Mouse (Mus musculus): ENCODE data around the gene Ccnq. TPM values are rescaled to one million over a fixed set of nuclear protein-coding genes. Genes with fewer than 3 reads are reported as not detected.

Ccnq gene
- polyA plus RNA-seq, 1 experiment = 1.4 TPM

DNA sequence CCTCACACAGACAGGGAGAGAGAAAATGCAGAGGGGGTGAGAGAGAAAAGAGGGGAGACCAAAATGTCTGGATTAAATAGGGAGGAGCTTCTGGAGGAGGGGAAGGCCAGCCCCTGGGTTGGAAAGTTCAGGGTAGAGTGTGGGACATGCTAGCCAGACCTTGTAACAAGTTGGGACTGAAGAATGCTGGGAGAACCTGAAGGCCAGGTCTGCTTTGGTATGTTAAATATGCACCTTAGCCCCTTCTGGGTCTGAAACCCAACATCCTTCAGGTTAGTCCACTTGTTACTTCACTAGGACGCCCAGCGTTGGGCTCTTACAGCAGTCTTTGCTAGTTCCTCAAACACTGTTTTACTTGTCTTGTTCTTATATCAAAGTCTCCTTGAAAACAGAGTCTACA, 30.1 kb downstream of the Ccnq start:
- H3K27me3 ChIP-seq (ENCODE audit: control insufficient read depth) = no peaks in the 10 kb centered on the region
- no peak for TF ChIP-seq GATA1 (IDR thresholded peaks at IDR 0.05; ENCODE audit: low read length)
- no peak for TF ChIP-seq TAL1 (IDR thresholded peaks at IDR 0.05; ENCODE audit: low read length)
- H3K9me3 ChIP-seq (ENCODE audit: control insufficient read depth, low read length) = no peaks in the 10 kb centered on the region
- no peaks in the 10 kb centered on the region for H3K4me1 ChIP-seq (ENCODE audit: control insufficient read depth)
- no peaks in the 10 kb centered on the region for H3K36me3 ChIP-seq (ENCODE audit: control insufficient read depth)
- H3K4me3 ChIP-seq (replicated peaks) = no peak overlapping the region

DNA sequence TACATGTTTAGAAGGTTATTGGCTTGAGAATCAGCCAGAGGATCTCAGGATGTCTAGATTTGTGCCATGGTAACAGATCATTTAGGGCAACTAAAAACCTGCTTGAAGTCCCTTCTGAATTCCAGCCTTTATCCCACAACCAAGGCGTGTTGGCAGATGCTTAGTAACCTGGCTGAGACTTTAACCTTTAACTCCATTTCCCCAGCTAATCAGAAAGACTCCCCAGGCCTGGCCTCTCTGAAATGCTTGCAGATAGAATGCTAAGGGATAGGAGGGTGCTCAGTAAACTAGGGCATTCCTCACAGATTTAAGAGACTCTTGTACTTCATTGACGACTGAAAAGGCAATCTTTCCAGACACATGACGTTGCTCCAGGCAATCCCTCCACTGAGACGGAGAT, 33.9 kb downstream of the Ccnq start:
- peaks cover 4% of the 10 kb centered on the region for H3K4me1 ChIP-seq (ENCODE audit: control insufficient read depth)
- no peaks in the 10 kb centered on the region for H3K27me3 ChIP-seq (ENCODE audit: control insufficient read depth)
- H3K36me3 ChIP-seq (ENCODE audit: control insufficient read depth) = no peaks in the 10 kb centered on the region
- H3K4me3 ChIP-seq (replicated peaks) = no peak overlapping the region
- TF ChIP-seq GATA1 (IDR thresholded peaks at IDR 0.05; ENCODE audit: low read length) (no peak), TAL1 (IDR thresholded peaks at IDR 0.05; ENCODE audit: low read length) (no peak)
- no peaks in the 10 kb centered on the region for H3K9me3 ChIP-seq (ENCODE audit: control insufficient read depth, low read length)

GRCm38 (mm10) chr11:78708642-78709041, 42.9 kb downstream of the Ccnq start:
- Histone ChIP-seq H3K4me1 (ENCODE audit: control insufficient read depth) (peaks cover under 1% of the 10 kb centered on the region; the same call in 1 of the 2 replicates), H3K9me3 (ENCODE audit: control insufficient read depth, low read length) (no peaks in the 10 kb centered on the region), H3K36me3 (ENCODE audit: control insufficient read depth) (no peaks in the 10 kb centered on the region), H3K4me3 (replicated peaks) (no peak overlapping the region), H3K27me3 (ENCODE audit: control insufficient read depth) (no peaks in the 10 kb centered on the region)
- no peak for TF ChIP-seq TAL1 (IDR thresholded peaks at IDR 0.05; ENCODE audit: low read length)
- TF ChIP-seq GATA1 (IDR thresholded peaks at IDR 0.05; ENCODE audit: low read length) = no peak

- TF ChIP-seq TAL1 (IDR thresholded peaks at IDR 0.05; ENCODE audit: low read length) (no peak), GATA1 (IDR thresholded peaks at IDR 0.05; ENCODE audit: low read length) (no peak)
- Histone ChIP-seq H3K4me1 (ENCODE audit: control insufficient read depth) (no peaks in the 10 kb centered on the region), H3K4me3 (replicated peaks) (no peak overlapping the region)
These were observed 45.5 kb downstream of the Ccnq start for GRCm38 (mm10) chr11:78706026-78706425.

DNA sequence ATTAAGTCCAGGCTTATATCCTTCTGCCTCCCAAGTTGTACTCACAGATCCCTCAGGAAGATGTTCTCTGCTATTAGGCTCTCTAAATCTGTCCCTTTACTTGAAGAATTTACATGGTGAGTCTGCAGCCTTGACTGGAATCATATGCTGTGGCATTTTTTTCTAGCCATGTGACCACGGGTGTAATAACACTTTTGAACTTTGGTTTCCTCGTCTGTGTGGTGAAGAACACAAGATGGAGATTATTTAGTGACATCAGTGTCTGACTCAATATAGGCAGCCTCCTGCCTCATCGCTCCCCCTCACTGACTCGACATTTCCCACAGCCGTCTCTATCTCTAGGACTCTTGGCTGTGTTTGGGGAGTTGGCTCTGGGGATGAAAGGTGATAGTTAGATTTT, 48.4 kb downstream of the Ccnq start:
- H3K4me3 ChIP-seq (replicated peaks) = no peak overlapping the region

More at GRCm38 (mm10) chr11:78706026-78706425, 45.5 kb downstream of the Ccnq start:
- peaks cover 6% of the 10 kb centered on the region for H3K27me3 ChIP-seq (ENCODE audit: control insufficient read depth)
- no peaks in the 10 kb centered on the region for H3K9me3 ChIP-seq (ENCODE audit: control insufficient read depth, low read length)
- H3K36me3 ChIP-seq (ENCODE audit: control insufficient read depth) = no peaks in the 10 kb centered on the region

GRCm38 (mm10) chr11:78702319-78702718, 49.2 kb downstream of the Ccnq start:
- Histone ChIP-seq H3K9me3 (ENCODE audit: control insufficient read depth, low read length) (no peaks in the 10 kb centered on the region), H3K36me3 (ENCODE audit: control insufficient read depth) (no peaks in the 10 kb centered on the region), H3K27me3 (ENCODE audit: control insufficient read depth) (peaks cover 11% of the 10 kb centered on the region), H3K4me3 (replicated peaks) (no peak overlapping the region), H3K4me1 (ENCODE audit: control insufficient read depth) (peaks cover 4% of the 10 kb centered on the region)
- TF ChIP-seq TAL1 (IDR thresholded peaks at IDR 0.05; ENCODE audit: low read length) (no peak), GATA1 (IDR thresholded peaks at IDR 0.05; ENCODE audit: low read length) (no peak)

More for the DNA sequence above, 48.4 kb downstream of the Ccnq start:
- Histone ChIP-seq H3K4me1 (ENCODE audit: control insufficient read depth) (no peaks in the 10 kb centered on the region), H3K9me3 (ENCODE audit: control insufficient read depth, low read length) (no peaks in the 10 kb centered on the region), H3K36me3 (ENCODE audit: control insufficient read depth) (no peaks in the 10 kb centered on the region), H3K27me3 (ENCODE audit: control insufficient read depth) (peaks cover 11% of the 10 kb centered on the region)
- TF ChIP-seq GATA1 (IDR thresholded peaks at IDR 0.05; ENCODE audit: low read length) (no peak), TAL1 (IDR thresholded peaks at IDR 0.05; ENCODE audit: low read length) (no peak)

Other genes with a start within 250 kb of the Ccnq start
- not detected in 2 replicates for gene Sebox, start 248.3 kb downstream of the Ccnq start, polyA plus RNA-seq (2012)
- 0.55 TPM in 2 replicates for gene Tmem199, start 239.6 kb downstream of the Ccnq start, polyA plus RNA-seq (2012)
- 1.2 and 1.4 TPM in 2 replicates for gene Poldip2, start 239.5 kb downstream of the Ccnq start, polyA plus RNA-seq (2012)
- 0.07 and 0.21 TPM in 2 replicates for gene Tnfaip1, start 215.4 kb downstream of the Ccnq start, polyA plus RNA-seq (2012)
- 8.0 and 9.4 TPM in 2 replicates for gene Ift20, start 215.4 kb downstream of the Ccnq start, polyA plus RNA-seq (2012)
- gene Tmem97, start 201.0 kb downstream of the Ccnq start, polyA plus RNA-seq (2012) = 0.50 and 0.64 TPM in 2 replicates
- gene Nlk, start 54.4 kb downstream of the Ccnq start, polyA plus RNA-seq (2012) = 0.15 and 0.17 TPM in 2 replicates
- gene Lyrm9, start 74.9 kb upstream of the Ccnq start, polyA plus RNA-seq (2012) = 8.3 and 12.3 TPM in 2 replicates
- not detected in 2 replicates for gene Nos2, start 169.1 kb upstream of the Ccnq start, polyA plus RNA-seq (2012)
- gene Lgals9, start 233.2 kb upstream of the Ccnq start, polyA plus RNA-seq (2012) = 0.06 and 0.11 TPM in 2 replicates